ENCODE assay signal across 8 mouse cellular contexts in genomic region chr7:5015118-5016001, GRCm38 (mm10). TPM values are rescaled to one million over a fixed set of nuclear protein-coding genes. Genes with fewer than 3 reads are reported as not detected.
DNase-seq lines count a peak whose midpoint lies in the region; ATAC-seq and TF ChIP-seq lines count a peak whose summit lies in the region.

Gene Gm44973 (plus strand): TSS chr7:5015496.

- ATAC-seq in forebrain, embryonic 11.5 days (replicated peaks; ENCODE audit: low FRiP score): peak; percentile 83
- peak; percentile 77 for ATAC-seq in heart, embryonic 16.5 days (replicated peaks; ENCODE audit: extremely low read depth, insufficient read depth, low FRiP score)
- peak; percentile 74 for ATAC-seq in liver, embryonic 13.5 days (ENCODE audit: low read depth)
- ATAC-seq in stomach, embryonic 15.5 days (ENCODE audit: insufficient read depth, low FRiP score, low read depth): peak; percentile 78

- H3K9ac ChIP-seq in forebrain, embryonic 11.5 days (ENCODE audit: low read length): peak within 1 kb of the TSS; percentile 84
- H3K9ac ChIP-seq in heart, embryonic 16.5 days (ENCODE audit: low read length): peak within 1 kb of the TSS; percentile 94
- H3K9ac ChIP-seq in liver, embryonic 13.5 days: peak within 1 kb of the TSS; percentile 85
- peak within 1 kb of the TSS; percentile 87 for H3K9ac ChIP-seq in stomach, embryonic 15.5 days

- WGBS in forebrain, embryonic 11.5 days: under 1% methylated on average over 57 of the region's 76 CpGs
- under 1% methylated on average over 62 of the region's 76 CpGs for WGBS in heart, embryonic 16.5 days
- WGBS in liver, embryonic 13.5 days (ENCODE audit: insufficient replicate concordance): under 1% methylated on average over 71 of the region's 76 CpGs
- under 1% methylated on average over 52 of the region's 76 CpGs for WGBS in stomach, embryonic 15.5 days

- peaks cover 27% of the 10 kb centered on the region for H3K36me3 ChIP-seq in E14TG2a.4 (ENCODE audit: insufficient read depth, low read length)
- peaks cover 18% of the 10 kb centered on the region for H3K36me3 ChIP-seq in forebrain, embryonic 11.5 days (ENCODE audit: control insufficient read depth, insufficient read depth, low read length)
- peaks cover 25% of the 10 kb centered on the region for H3K36me3 ChIP-seq in heart, embryonic 16.5 days (ENCODE audit: control insufficient read depth, insufficient read depth)
- H3K36me3 ChIP-seq in liver, embryonic 13.5 days: peaks cover 43% of the 10 kb centered on the region
- peaks cover 29% of the 10 kb centered on the region for H3K36me3 ChIP-seq in stomach, embryonic 15.5 days

- TF ChIP-seq CTCF in E14TG2a.4 (conservative IDR thresholded peaks at IDR 0.05; ENCODE audit: low read length): no peak

- H3K4me1 ChIP-seq in E14TG2a.4 (replicated peaks; ENCODE audit: low read depth, low read length): peaks cover 61% of the 10 kb centered on the region
- peaks cover 3% of the 10 kb centered on the region for H3K4me1 ChIP-seq in forebrain, embryonic 11.5 days (replicated peaks; ENCODE audit: control insufficient read depth, insufficient read depth, low read length)
- H3K4me1 ChIP-seq in heart, embryonic 16.5 days (ENCODE audit: control insufficient read depth, insufficient read depth, low read length): peaks cover 9% of the 10 kb centered on the region
- H3K4me1 ChIP-seq in liver, embryonic 13.5 days (replicated peaks): peaks cover 41% of the 10 kb centered on the region
- H3K4me1 ChIP-seq in stomach, embryonic 15.5 days: 0 out of 2 replicates have a peak, but pooled peaks cover 7% of the 10 kb centered on the region

- peak; percentile 93 for DNase-seq in c-Kit-positive CD71-positive TER-119-positive erythroid progenitor cells, embryonic 14.5 days (ENCODE audit: low spot score)
- peak; percentile 99 for DNase-seq in forebrain, embryonic 11.5 days (ENCODE audit: low spot score)
- peak; percentile 96 to 98 for DNase-seq in kidney, postnatal 25 days
- peak; percentile 85 for DNase-seq in liver, embryonic 13.5 days
- DNase-seq in natural killer cell, adult 2 months (ENCODE audit: low spot score in 2 of 2): peak; percentile 91 to 92

- H3K4me3 ChIP-seq in E14TG2a.4 (replicated peaks; ENCODE audit: low read length): peak within 1 kb of the TSS; percentile 88
- peak within 1 kb of the TSS; percentile 60 for H3K4me3 ChIP-seq in forebrain, embryonic 11.5 days (ENCODE audit: low read depth, low read length)
- peak within 1 kb of the TSS; percentile 88 for H3K4me3 ChIP-seq in heart, embryonic 16.5 days (ENCODE audit: low read length)
- H3K4me3 ChIP-seq in liver, embryonic 13.5 days (replicated peaks): peak within 1 kb of the TSS; percentile 80
- H3K4me3 ChIP-seq in stomach, embryonic 15.5 days (replicated peaks): peak within 1 kb of the TSS; percentile 77

- H3K27me3 ChIP-seq in E14TG2a.4 (ENCODE audit: insufficient read depth, low read length): no peaks in the 10 kb centered on the region
- H3K27me3 ChIP-seq in forebrain, embryonic 11.5 days (ENCODE audit: control insufficient read depth, insufficient read depth, low read length): no peaks in the 10 kb centered on the region
- H3K27me3 ChIP-seq in heart, embryonic 16.5 days (ENCODE audit: control insufficient read depth, insufficient read depth, low read length): no peaks in the 10 kb centered on the region
- no peaks in the 10 kb centered on the region for H3K27me3 ChIP-seq in liver, embryonic 13.5 days
- H3K27me3 ChIP-seq in stomach, embryonic 15.5 days (replicated peaks): no peaks in the 10 kb centered on the region

- H3K27ac ChIP-seq in forebrain, embryonic 11.5 days (ENCODE audit: low read depth, low read length): peak within 1 kb of the TSS; percentile 99
- peak within 1 kb of the TSS; percentile 99 for H3K27ac ChIP-seq in heart, embryonic 16.5 days (ENCODE audit: low read length)
- H3K27ac ChIP-seq in liver, embryonic 13.5 days: peak within 1 kb of the TSS; percentile 98
- H3K27ac ChIP-seq in stomach, embryonic 15.5 days: peak within 1 kb of the TSS; percentile 99

- peaks cover 5% of the 10 kb centered on the region for H3K9me3 ChIP-seq in E14TG2a.4 (ENCODE audit: low read length)
- no peaks in the 10 kb centered on the region for H3K9me3 ChIP-seq in forebrain, embryonic 11.5 days (ENCODE audit: control insufficient read depth, low read length)
- H3K9me3 ChIP-seq in heart, embryonic 16.5 days (replicated peaks; ENCODE audit: control insufficient read depth, low read length): 0 out of 2 replicates have a peak, but pooled peaks cover 2% of the 10 kb centered on the region
- peaks cover 4% of the 10 kb centered on the region; the same call in 1 of the 2 replicates for H3K9me3 ChIP-seq in liver, embryonic 13.5 days (replicated peaks)
- H3K9me3 ChIP-seq in stomach, embryonic 15.5 days: no peaks in the 10 kb centered on the region

- H3K4me2 ChIP-seq in forebrain, embryonic 11.5 days (ENCODE audit: low read depth, low read length, severe bottlenecking): peak within 1 kb of the TSS; percentile 63
- H3K4me2 ChIP-seq in heart, embryonic 16.5 days (ENCODE audit: low read depth, low read length): peak within 1 kb of the TSS; percentile 84
- H3K4me2 ChIP-seq in liver, embryonic 13.5 days: peak within 1 kb of the TSS; percentile 88
- H3K4me2 ChIP-seq in stomach, embryonic 15.5 days: peak within 1 kb of the TSS; percentile 56

RNA-seq across cellular contexts. Expression of gene Gm44973, which starts in this region (rescaled TPM):
- polyA plus RNA-seq in forebrain, embryonic 11.5 days (2014; fragmentation: Nextera tagmentation; extraction: Ambion mirVana): 0.23 and 1.9 TPM in 2 replicates
- polyA plus RNA-seq in heart, embryonic 16.5 days (2015; fragmentation: Nextera tagmentation; extraction: Ambion mirVana): 0.95 TPM in 1 of 2 replicates, not detected in the other
- 1.1 and 1.5 TPM in 2 replicates for polyA plus RNA-seq in liver, embryonic 13.5 days (2015; fragmentation: Nextera tagmentation; extraction: Ambion mirVana)
- polyA plus RNA-seq in stomach, embryonic 15.5 days (2015; fragmentation: Nextera tagmentation; extraction: Ambion mirVana): 1.5 and 2.0 TPM in 2 replicates

Comparison
In these comparisons a context has a peak if more than half of its experiments do, and no peak if none do; other contexts are left out.
1. Peak in every context shown above with its lines: DNase-seq, ATAC-seq, H3K4me3 ChIP-seq and H3K27ac ChIP-seq.
2. Peak in ATAC-seq, H3K4me3 ChIP-seq, H3K27ac ChIP-seq, H3K9ac ChIP-seq and H3K4me2 ChIP-seq in heart, embryonic 16.5 days; RNA of the gene not detected or under 1 TPM.